Comparison of ENCODE assay signal across 17 mouse cellular contexts in the genomic region with DNA sequence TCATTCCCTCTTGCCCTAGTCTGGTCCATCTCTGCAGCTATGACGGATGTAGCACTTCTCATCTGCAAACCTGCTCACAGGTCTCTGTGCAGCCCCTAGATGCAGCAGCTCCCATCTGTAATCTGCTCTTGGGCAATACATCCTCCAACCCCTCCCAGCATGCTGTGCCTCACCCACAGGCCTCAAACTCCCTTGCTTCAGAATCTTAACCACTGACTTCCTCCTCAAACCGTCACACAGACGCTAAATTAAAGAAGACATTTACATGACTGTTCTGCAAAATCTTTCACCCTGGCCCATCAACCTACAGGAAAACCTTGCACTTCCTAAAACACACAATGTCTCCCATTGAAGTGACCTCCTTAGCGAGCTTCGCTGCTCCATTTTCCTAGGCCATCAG. TPM values are rescaled to one million over a fixed set of nuclear protein-coding genes. Genes with fewer than 3 reads are reported as not detected.
DNase-seq lines count a peak whose midpoint lies in the region; ATAC-seq lines count a peak whose summit lies in the region.
"Had no signal": no experiment of that assay in that cellular context is flagged by ENCODE, and none has a peak within 500 bp of the region (broad histone marks: within the 10 kb centered on the region; RNA-seq: fewer than 3 reads in every experiment).

No protein-coding gene starts in this region.

- H3K36me3 ChIP-seq in liver, embryonic 11.5 days (ENCODE audit: control insufficient read depth, insufficient read depth, low read length): peaks cover 30% of the 10 kb centered on the region

- no peak for ATAC-seq in liver, embryonic 11.5 days (replicated peaks; ENCODE audit: low FRiP score)
- ATAC-seq in common myeloid progenitor, adult 5-6 weeks (replicated peaks; ENCODE audit: low read depth, poor library complexity, severe bottlenecking): peak; percentile 96
- ATAC-seq in megakaryocyte, adult 5-6 weeks (ENCODE audit: poor library complexity, severe bottlenecking): peak; percentile 92
- ATAC-seq: intestine, embryonic 15.5 days; midbrain, embryonic 16.5 days had no signal

- no peaks in the 10 kb centered on the region for H3K27me3 ChIP-seq in liver, embryonic 11.5 days (replicated peaks; ENCODE audit: control insufficient read depth, insufficient read depth, low read length)
- H3K27me3 ChIP-seq: embryonic facial prominence, embryonic 13.5 days; forebrain, embryonic 12.5 days; intestine, embryonic 15.5 days had no signal

- H3K9ac ChIP-seq in liver, embryonic 11.5 days (ENCODE audit: low read depth, low read length): no peak overlapping the region
- H3K9ac ChIP-seq: embryonic facial prominence, embryonic 13.5 days; forebrain, embryonic 12.5 days; intestine, embryonic 15.5 days had no signal

- 64% methylated on average over 5 of the region's 5 CpGs for WGBS in liver, embryonic 11.5 days

- no peak overlapping the region for H3K4me2 ChIP-seq in liver, embryonic 11.5 days
- H3K4me2 ChIP-seq: embryonic facial prominence, embryonic 13.5 days; forebrain, embryonic 12.5 days; intestine, embryonic 15.5 days had no signal

- 0 out of 2 replicates have a peak overlapping the region, but pooled peaks have one; percentile 2 for H3K27ac ChIP-seq in liver, embryonic 11.5 days (ENCODE audit: low read depth, low read length)
- H3K27ac ChIP-seq: embryonic facial prominence, embryonic 13.5 days; forebrain, embryonic 12.5 days; intestine, embryonic 15.5 days had no signal

- H3K9me3 ChIP-seq in liver, embryonic 11.5 days (ENCODE audit: control insufficient read depth, low read length): 0 out of 2 replicates have a peak, but pooled peaks cover 3% of the 10 kb centered on the region
- H3K9me3 ChIP-seq: embryonic facial prominence, embryonic 13.5 days; intestine, embryonic 15.5 days had no signal

- no peak for DNase-seq in liver, embryonic 11.5 days (ENCODE audit: low spot score)
- DNase-seq in liver: no peak
- DNase-seq in thymus, postnatal 0 days (ENCODE audit: low spot score): peak; percentile 85
- DNase-seq in cerebellum, adult 8-10 months: no peak
- no peak for DNase-seq in adrenal gland, postnatal 4 days (ENCODE audit: low spot score in 2 of 2)
- DNase-seq in kidney, postnatal 4 days: no peak
- DNase-seq: adrenal gland, postnatal 10 days; cerebellum, adult 11 months; heart, postnatal 10 days; kidney, postnatal 36 days; lung, adult 18-20 months had no signal

- H3K4me1 ChIP-seq in liver, embryonic 11.5 days (replicated peaks; ENCODE audit: control insufficient read depth, insufficient read depth, low read length): no peaks in the 10 kb centered on the region
- H3K4me1 ChIP-seq: embryonic facial prominence, embryonic 13.5 days; forebrain, embryonic 12.5 days; intestine, embryonic 15.5 days had no signal

- H3K4me3 ChIP-seq in liver, embryonic 11.5 days (ENCODE audit: low read depth, low read length): no peak overlapping the region
- H3K4me3 ChIP-seq: embryonic facial prominence, embryonic 13.5 days; forebrain, embryonic 12.5 days; intestine, embryonic 15.5 days had no signal

RNA-seq across cellular contexts. Expression of gene Xpc, which starts 9.7 kb away (rescaled TPM):
- 13.2 and 13.4 TPM in 2 replicates for polyA plus RNA-seq in liver, embryonic 11.5 days (2014; fragmentation: Nextera tagmentation; extraction: Ambion mirVana)
- 79.1 and 83.1 TPM in 2 replicates for total RNA-seq in common myeloid progenitor, adult 5-6 weeks (2017)
- total RNA-seq in megakaryocyte, adult 5-6 weeks (2015): 9.6 and 11.6 TPM in 2 replicates
- 36.8 and 41.5 TPM in 2 replicates for total RNA-seq in megakaryocyte, adult 5-6 weeks (2017)
- polyA plus RNA-seq in thymus, postnatal 0 days (2015; fragmentation: Nextera tagmentation; extraction: Ambion mirVana): 26.4 and 27.5 TPM in 2 replicates
- total RNA-seq in adrenal gland, postnatal 4 days (2021): 10 to 100 TPM; 21.8 to 23.0 TPM

RNA-seq across cellular contexts. Expression of gene Lsm3, which starts 9.7 kb away (rescaled TPM):
- 309 and 318 TPM in 2 replicates for polyA plus RNA-seq in liver, embryonic 11.5 days (2014; fragmentation: Nextera tagmentation; extraction: Ambion mirVana)
- total RNA-seq in common myeloid progenitor, adult 5-6 weeks (2017): 371 and 506 TPM in 2 replicates
- total RNA-seq in megakaryocyte, adult 5-6 weeks (2015): 84.7 and 89.8 TPM in 2 replicates
- 196 and 288 TPM in 2 replicates for total RNA-seq in megakaryocyte, adult 5-6 weeks (2017)
- polyA plus RNA-seq in thymus, postnatal 0 days (2015; fragmentation: Nextera tagmentation; extraction: Ambion mirVana): 327 and 351 TPM in 2 replicates
- total RNA-seq in adrenal gland, postnatal 4 days (2021): 10 to 100 TPM; 58.6 to 62.8 TPM

RNA-seq across cellular contexts. Expression of gene Tmem43, which starts 32.5 kb away (rescaled TPM):
- 30.0 and 31.7 TPM in 2 replicates for polyA plus RNA-seq in liver, embryonic 11.5 days (2014; fragmentation: Nextera tagmentation; extraction: Ambion mirVana)
- 46.2 and 51.9 TPM in 2 replicates for total RNA-seq in common myeloid progenitor, adult 5-6 weeks (2017)
- total RNA-seq in megakaryocyte, adult 5-6 weeks (2015): 62.2 and 66.7 TPM in 2 replicates
- 87.3 and 104 TPM in 2 replicates for total RNA-seq in megakaryocyte, adult 5-6 weeks (2017)
- polyA plus RNA-seq in thymus, postnatal 0 days (2015; fragmentation: Nextera tagmentation; extraction: Ambion mirVana): 44.3 and 44.5 TPM in 2 replicates
- 10 to 100 TPM; 40.6 to 42.4 TPM for total RNA-seq in adrenal gland, postnatal 4 days (2021)

RNA-seq across cellular contexts. Expression of gene Chchd4, which starts 32.7 kb away (rescaled TPM):
- polyA plus RNA-seq in liver, embryonic 11.5 days (2014; fragmentation: Nextera tagmentation; extraction: Ambion mirVana): 47.1 and 47.3 TPM in 2 replicates
- total RNA-seq in common myeloid progenitor, adult 5-6 weeks (2017): 15.3 and 20.3 TPM in 2 replicates
- 6.2 and 7.3 TPM in 2 replicates for total RNA-seq in megakaryocyte, adult 5-6 weeks (2015)
- 6.1 and 7.1 TPM in 2 replicates for total RNA-seq in megakaryocyte, adult 5-6 weeks (2017)
- 21.6 and 23.7 TPM in 2 replicates for polyA plus RNA-seq in thymus, postnatal 0 days (2015; fragmentation: Nextera tagmentation; extraction: Ambion mirVana)
- total RNA-seq in adrenal gland, postnatal 4 days (2021): 10 to 100 TPM; 17.0 to 17.6 TPM
